Mouse (Mus musculus): ENCODE data around the gene Sdr9c7. TPM values are rescaled to one million over a fixed set of nuclear protein-coding genes. Genes with fewer than 3 reads are reported as not detected.

Sdr9c7 gene
- 0.16 and 0.26 TPM in 2 replicates for polyA plus RNA-seq (2015; fragmentation: Nextera tagmentation; extraction: Ambion mirVana)

DNA sequence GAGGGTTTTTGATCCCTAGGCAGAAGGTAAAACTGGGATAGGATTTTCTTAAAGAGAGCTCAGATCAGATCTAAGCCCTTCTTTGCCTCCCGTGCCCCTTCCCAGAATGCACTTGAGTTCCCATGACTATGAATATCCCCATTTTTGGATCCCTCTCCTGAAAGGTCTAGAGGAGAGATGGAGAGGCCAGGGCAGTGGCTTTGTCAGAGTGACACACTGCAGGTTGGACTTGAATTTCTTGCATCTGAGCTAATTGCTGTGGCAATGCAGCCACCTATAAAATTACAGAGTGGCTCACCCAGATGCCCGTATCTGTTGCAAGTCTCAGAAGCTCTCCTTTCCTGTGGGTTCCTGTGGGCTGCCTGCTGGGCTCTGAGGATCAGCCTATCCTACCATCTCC lies at the start of gene Sdr9c7:
TSS of gene Sdr9c7 (plus strand) at position 301 of the 400 bp plus-strand sequence.
- no peak for ATAC-seq
- Histone ChIP-seq H3K27ac (peak within 1 kb of the TSS; percentile 11; the same call in 1 of the 2 replicates), H3K9me3 (no peaks in the 10 kb centered on the region), H3K4me1 (replicated peaks) (0 out of 2 replicates have a peak, but pooled peaks cover 10% of the 10 kb centered on the region), H3K36me3 (no peaks in the 10 kb centered on the region), H3K27me3 (replicated peaks) (no peaks in the 10 kb centered on the region), H3K9ac (no peak within 1 kb of the TSS), H3K4me2 (replicated peaks) (no peak within 1 kb of the TSS), H3K4me3 (replicated peaks) (no peak within 1 kb of the TSS)
- 85% methylated on average over 2 of the region's 2 CpGs for WGBS

GRCm38 (mm10) chr10:127849628-127850027 lies 48.7 kb upstream of the Sdr9c7 start, which contains the start of gene Rdh19:
Rdh19 (plus strand) TSS chr10:127849928.
- WGBS, result 42% methylated on average over 1 of the region's 1 CpGs
- no peak for ATAC-seq

DNA sequence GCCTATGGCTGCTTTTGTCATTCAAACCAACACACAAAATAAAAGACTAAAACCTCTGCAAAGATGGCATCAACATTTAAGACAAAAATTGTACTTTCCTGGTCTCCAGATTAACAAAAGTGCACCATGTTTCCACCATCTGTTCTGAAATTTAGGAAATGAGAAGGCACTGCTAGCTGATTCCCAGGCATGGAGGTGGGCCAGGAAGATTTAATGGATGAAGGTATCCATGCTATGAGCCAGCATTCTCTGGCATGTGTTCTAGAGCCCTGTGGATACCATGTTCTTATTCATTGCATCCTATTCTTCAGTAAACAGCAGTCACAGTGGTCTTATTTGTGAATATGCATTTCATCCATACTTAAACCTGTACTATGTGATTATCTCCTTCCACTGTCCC lies 41.9 kb upstream of the Sdr9c7 start:
- Histone ChIP-seq H3K4me3 (replicated peaks) (no peak overlapping the region), H3K4me1 (replicated peaks) (no peaks in the 10 kb centered on the region), H3K9me3 (no peaks in the 10 kb centered on the region), H3K36me3 (no peaks in the 10 kb centered on the region), H3K27ac (no peak overlapping the region), H3K9ac (no peak overlapping the region), H3K4me2 (replicated peaks) (no peak overlapping the region), H3K27me3 (replicated peaks) (no peaks in the 10 kb centered on the region)
- no peak for ATAC-seq

More at GRCm38 (mm10) chr10:127849628-127850027, 48.7 kb upstream of the Sdr9c7 start, which contains the start of gene Rdh19:
- Histone ChIP-seq H3K4me3 (replicated peaks) (no peak within 1 kb of the TSS), H3K36me3 (no peaks in the 10 kb centered on the region), H3K27ac (no peak within 1 kb of the TSS), H3K27me3 (replicated peaks) (no peaks in the 10 kb centered on the region), H3K9ac (no peak within 1 kb of the TSS), H3K4me2 (replicated peaks) (no peak within 1 kb of the TSS), H3K4me1 (replicated peaks) (no peaks in the 10 kb centered on the region), H3K9me3 (no peaks in the 10 kb centered on the region)

- H3K4me3 ChIP-seq (replicated peaks), result no peak overlapping the region
Measured at GRCm38 (mm10) chr10:127864931-127865330, 33.4 kb upstream of the Sdr9c7 start.

DNA sequence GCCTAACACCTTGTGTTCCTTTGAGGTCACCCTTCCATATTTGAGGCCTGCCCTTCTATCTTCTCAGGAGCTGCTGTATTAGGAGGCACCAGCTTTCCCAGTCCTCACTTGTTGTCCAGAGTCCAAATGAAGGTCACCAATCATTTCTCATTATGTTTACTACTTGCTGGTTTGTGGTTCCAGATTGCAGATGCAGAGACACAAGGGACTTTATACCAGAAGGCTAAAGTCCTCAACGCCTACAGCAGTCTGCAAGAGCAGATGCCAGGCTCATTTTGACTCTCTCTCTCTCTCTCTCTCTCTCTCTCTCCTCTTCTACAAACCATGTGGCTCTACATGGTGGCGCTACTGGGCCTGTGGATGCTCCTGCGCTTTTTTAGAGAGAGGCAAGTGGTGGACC lies 32.1 kb upstream of the Sdr9c7 start, which contains the start of gene Rdh16f2:
TSS of gene Rdh16f2 (plus strand) at position 243 of the 400 bp plus-strand sequence.
- Histone ChIP-seq H3K36me3 (no peaks in the 10 kb centered on the region), H3K27ac (no peak within 1 kb of the TSS), H3K27me3 (replicated peaks) (no peaks in the 10 kb centered on the region), H3K9me3 (no peaks in the 10 kb centered on the region), H3K4me3 (replicated peaks) (no peak within 1 kb of the TSS), H3K4me1 (replicated peaks) (no peaks in the 10 kb centered on the region), H3K9ac (no peak within 1 kb of the TSS), H3K4me2 (replicated peaks) (no peak within 1 kb of the TSS)
- no peak; the same call in 1 of the 2 replicates for ATAC-seq
- WGBS, result 92% methylated on average over 3 of the region's 3 CpGs

More at GRCm38 (mm10) chr10:127864931-127865330, 33.4 kb upstream of the Sdr9c7 start:
- ATAC-seq, result no peak
- H3K27me3 ChIP-seq (replicated peaks), result no peaks in the 10 kb centered on the region
- no peaks in the 10 kb centered on the region for H3K4me1 ChIP-seq (replicated peaks)
- H3K4me2 ChIP-seq (replicated peaks), result no peak overlapping the region
- H3K9me3 ChIP-seq, result no peaks in the 10 kb centered on the region
- H3K36me3 ChIP-seq, result no peaks in the 10 kb centered on the region
- H3K27ac ChIP-seq, result no peak overlapping the region
- H3K9ac ChIP-seq, result no peak overlapping the region

GRCm38 (mm10) chr10:127872484-127872883 lies 25.8 kb upstream of the Sdr9c7 start:
- H3K27ac ChIP-seq, result no peak overlapping the region
- no peaks in the 10 kb centered on the region for H3K4me1 ChIP-seq (replicated peaks)
- 72% methylated on average over 4 of the region's 4 CpGs for WGBS
- no peak overlapping the region for H3K4me3 ChIP-seq (replicated peaks)
- no peaks in the 10 kb centered on the region for H3K27me3 ChIP-seq (replicated peaks)
- no peaks in the 10 kb centered on the region for H3K36me3 ChIP-seq
- ATAC-seq, result no peak
- no peaks in the 10 kb centered on the region for H3K9me3 ChIP-seq
- H3K4me2 ChIP-seq (replicated peaks), result no peak overlapping the region
- H3K9ac ChIP-seq, result no peak overlapping the region

GRCm38 (mm10) chr10:127877681-127878080 lies 20.6 kb upstream of the Sdr9c7 start:
- Histone ChIP-seq H3K9me3 (no peaks in the 10 kb centered on the region), H3K4me1 (replicated peaks) (peaks cover 10% of the 10 kb centered on the region; the same call in 1 of the 2 replicates), H3K36me3 (no peaks in the 10 kb centered on the region), H3K9ac (no peak overlapping the region), H3K4me3 (replicated peaks) (no peak overlapping the region), H3K27ac (peak overlapping the region; percentile 72), H3K27me3 (replicated peaks) (no peaks in the 10 kb centered on the region), H3K4me2 (replicated peaks) (peak overlapping the region; percentile 45)
- peak; percentile 90 for ATAC-seq
- 29% methylated on average over 2 of the region's 2 CpGs for WGBS

DNA sequence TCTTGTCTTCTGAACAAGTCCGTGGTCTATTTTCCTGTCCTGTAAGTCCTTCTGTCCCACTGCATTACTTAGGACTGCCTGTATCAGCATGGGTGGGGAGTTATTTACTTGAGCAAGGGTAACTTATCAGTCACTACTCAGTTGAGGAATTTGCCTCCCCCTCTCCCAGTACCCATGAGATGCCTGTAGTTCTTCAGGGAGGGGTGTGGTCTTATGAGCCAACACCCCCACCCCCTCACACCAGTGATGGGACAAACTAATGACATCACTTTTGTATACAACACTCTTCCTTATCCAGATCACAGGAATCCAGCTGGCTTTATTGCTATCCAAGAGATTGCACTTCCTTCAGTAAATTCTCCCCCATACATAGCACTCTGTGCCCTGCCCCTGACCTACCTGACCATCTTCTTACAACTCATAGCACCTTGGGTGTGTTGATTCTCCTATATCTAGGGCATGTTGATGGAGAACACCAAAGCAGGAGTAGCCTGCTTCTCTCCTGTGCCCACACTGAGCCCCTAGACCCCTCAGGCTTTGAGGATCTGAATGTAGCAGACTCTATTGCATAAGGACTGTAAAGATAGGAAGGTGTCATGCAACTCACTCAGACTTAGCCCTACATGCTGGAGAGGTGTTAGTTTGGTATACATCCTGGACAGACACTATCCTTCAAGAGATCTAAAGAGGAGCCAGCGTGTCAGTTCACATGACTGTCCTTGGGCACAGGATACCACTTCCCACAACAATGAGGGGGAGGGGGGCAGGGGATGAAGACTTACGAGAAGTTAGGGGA lies 19.9 kb upstream of the Sdr9c7 start:
- Histone ChIP-seq H3K4me2 (replicated peaks) (peak overlapping the region; percentile 45), H3K4me3 (replicated peaks) (no peak overlapping the region), H3K27me3 (replicated peaks) (no peaks in the 10 kb centered on the region), H3K27ac (peak overlapping the region; percentile 72), H3K36me3 (no peaks in the 10 kb centered on the region), H3K9me3 (no peaks in the 10 kb centered on the region), H3K9ac (no peak overlapping the region), H3K4me1 (replicated peaks) (peaks cover 10% of the 10 kb centered on the region; the same call in 1 of the 2 replicates)
- ATAC-seq, result peak; percentile 86
- WGBS, result 48% methylated on average over 3 of the region's 3 CpGs

GRCm38 (mm10) chr10:127879155-127879688 lies 19.1 kb upstream of the Sdr9c7 start:
- no peak overlapping the region for H3K4me3 ChIP-seq (replicated peaks)
- no peaks in the 10 kb centered on the region for H3K36me3 ChIP-seq
- no peaks in the 10 kb centered on the region for H3K9me3 ChIP-seq
- 59% methylated on average over 3 of the region's 3 CpGs for WGBS
- peak overlapping the region; percentile 45 for H3K4me2 ChIP-seq (replicated peaks)
- H3K4me1 ChIP-seq (replicated peaks), result peaks cover 10% of the 10 kb centered on the region; the same call in 1 of the 2 replicates
- H3K27me3 ChIP-seq (replicated peaks), result no peaks in the 10 kb centered on the region
- H3K9ac ChIP-seq, result no peak overlapping the region
- H3K27ac ChIP-seq, result peak overlapping the region; percentile 72
- ATAC-seq, result peak; percentile 85

DNA sequence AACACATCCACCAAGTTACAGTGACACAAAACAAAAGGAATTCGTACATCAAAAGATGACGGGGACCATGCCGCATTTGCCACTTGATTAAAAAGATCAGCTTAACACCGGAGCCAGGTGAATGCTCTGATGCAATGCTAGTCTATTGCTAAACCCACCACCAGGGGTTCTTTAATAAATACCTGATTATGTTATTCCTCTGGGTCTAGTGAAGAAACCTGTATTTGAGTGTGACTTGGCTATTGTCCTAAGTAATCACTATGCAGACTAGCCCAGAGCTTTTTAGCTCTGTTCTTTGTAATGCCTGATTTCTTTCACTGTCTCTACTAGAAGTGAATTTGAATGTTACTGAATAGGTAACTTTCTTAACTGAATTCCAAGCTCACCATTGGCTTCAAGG lies 17.3 kb upstream of the Sdr9c7 start:
- Histone ChIP-seq H3K4me3 (replicated peaks) (no peak overlapping the region), H3K4me2 (replicated peaks) (no peak overlapping the region), H3K9me3 (no peaks in the 10 kb centered on the region), H3K27ac (no peak overlapping the region), H3K27me3 (replicated peaks) (no peaks in the 10 kb centered on the region), H3K4me1 (replicated peaks) (peaks cover 10% of the 10 kb centered on the region; the same call in 1 of the 2 replicates), H3K9ac (no peak overlapping the region), H3K36me3 (no peaks in the 10 kb centered on the region)
- no peak for ATAC-seq
- WGBS, result 92% methylated on average over 4 of the region's 4 CpGs

DNA sequence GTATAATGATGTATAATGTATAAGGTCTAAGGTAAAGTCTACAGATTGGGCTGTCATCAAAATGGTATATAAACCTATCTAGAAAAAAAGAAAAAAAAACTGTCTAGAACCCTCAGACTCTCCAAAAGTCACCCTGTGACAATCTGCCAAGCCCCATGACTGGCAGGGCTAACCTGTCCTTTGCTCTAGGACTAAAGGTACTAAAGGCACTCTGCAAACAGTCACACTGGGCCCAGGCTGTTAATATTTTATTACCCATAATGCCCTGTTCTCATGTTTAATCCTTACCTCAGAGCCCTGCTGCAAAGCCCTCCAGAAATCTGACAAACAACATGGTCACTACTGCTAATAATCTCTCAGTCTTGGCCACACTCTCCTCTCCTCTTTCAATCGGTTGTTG lies 11.8 kb upstream of the Sdr9c7 start:
- WGBS, result 68% methylated on average over 1 of the region's 1 CpGs
- H3K4me2 ChIP-seq (replicated peaks), result no peak overlapping the region
- H3K27me3 ChIP-seq (replicated peaks), result no peaks in the 10 kb centered on the region
- H3K9me3 ChIP-seq, result no peaks in the 10 kb centered on the region
- H3K27ac ChIP-seq, result no peak overlapping the region
- H3K36me3 ChIP-seq, result no peaks in the 10 kb centered on the region
- ATAC-seq, result no peak
- no peak overlapping the region for H3K9ac ChIP-seq
- no peak overlapping the region for H3K4me3 ChIP-seq (replicated peaks)
- no peaks in the 10 kb centered on the region for H3K4me1 ChIP-seq (replicated peaks)

DNA sequence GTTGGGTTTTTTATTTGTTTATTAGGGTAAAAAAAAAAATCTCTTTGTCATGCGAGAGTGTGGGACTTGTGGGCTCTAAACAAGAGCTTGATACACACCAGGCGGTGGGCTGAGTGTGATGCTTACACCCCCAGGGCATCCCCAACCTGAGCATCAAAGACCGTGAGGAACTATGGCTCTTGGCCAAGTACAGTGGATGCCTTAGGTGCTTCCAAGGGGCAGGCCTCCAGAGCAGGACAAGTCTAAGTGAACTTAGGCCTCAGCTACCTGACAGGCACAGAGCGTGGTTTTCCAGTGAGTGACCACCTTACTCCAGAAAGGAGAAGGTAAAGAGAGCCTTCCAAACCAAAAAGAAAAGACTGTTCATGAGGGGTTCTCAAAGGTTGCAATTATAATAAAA lies 11.3 kb upstream of the Sdr9c7 start:
- ATAC-seq, result no peak
- H3K4me2 ChIP-seq (replicated peaks), result no peak overlapping the region
- no peaks in the 10 kb centered on the region for H3K27me3 ChIP-seq (replicated peaks)
- 76% methylated on average over 4 of the region's 4 CpGs for WGBS
- H3K9ac ChIP-seq, result no peak overlapping the region
- no peaks in the 10 kb centered on the region for H3K9me3 ChIP-seq
- no peak overlapping the region for H3K4me3 ChIP-seq (replicated peaks)
- H3K36me3 ChIP-seq, result no peaks in the 10 kb centered on the region
- no peaks in the 10 kb centered on the region for H3K4me1 ChIP-seq (replicated peaks)
- H3K27ac ChIP-seq, result no peak overlapping the region
